ENCODE assay signal across 8 mouse cellular contexts in the genomic region with DNA sequence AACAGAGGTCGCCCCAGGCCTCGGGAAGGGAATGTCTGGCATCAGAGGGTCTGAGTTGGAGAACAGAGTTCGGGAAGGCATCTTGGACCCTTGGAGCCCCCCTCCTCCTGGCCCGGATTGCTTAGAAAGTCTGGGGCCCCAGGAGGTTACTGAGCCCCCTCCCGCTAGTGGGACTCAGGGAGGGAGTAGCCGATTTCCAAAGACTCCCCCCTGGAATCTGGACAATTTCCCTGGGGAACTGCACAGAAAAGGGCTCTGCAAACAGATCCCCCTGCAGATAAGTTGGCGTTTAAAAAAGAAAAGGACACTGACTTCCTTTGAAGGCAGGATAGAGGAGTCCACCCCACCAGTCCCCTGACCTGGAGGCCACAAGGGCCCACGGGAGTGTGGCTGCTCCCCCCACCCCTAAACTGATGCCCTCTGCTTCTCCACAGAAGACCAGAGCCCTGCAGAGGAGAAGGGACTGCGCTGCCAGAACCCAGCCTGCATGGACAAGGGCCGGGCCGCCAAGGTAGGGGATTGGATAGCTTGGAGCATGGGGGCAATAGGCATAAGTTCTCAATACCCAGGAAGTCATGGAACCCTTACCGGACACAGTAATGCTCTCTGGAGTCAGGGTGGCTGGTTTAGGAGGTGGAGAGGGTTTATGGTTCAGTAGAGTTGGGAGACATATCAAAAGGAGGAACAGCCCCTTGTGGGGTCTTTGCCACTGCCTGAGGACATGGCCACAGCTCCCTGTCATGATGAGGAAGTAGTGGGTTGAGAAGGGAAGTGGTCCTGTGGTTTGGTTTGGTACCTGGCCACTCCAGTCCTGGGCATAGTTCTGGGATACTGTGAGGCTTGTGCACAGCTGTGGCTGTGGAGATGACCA. TPM values are rescaled to one million over a fixed set of nuclear protein-coding genes. Genes with fewer than 3 reads are reported as not detected.
A peak's percentile ranks its signal among the peaks of the same experiment; 100 is the strongest.
DNase-seq lines count a peak whose midpoint lies in the region; ATAC-seq and TF ChIP-seq lines count a peak whose summit lies in the region.

No protein-coding gene starts in this region.

- H3K4me3 ChIP-seq in ES-Bruce4 (ENCODE audit: low read depth, low read length), result peak overlapping the region; percentile 76
- peak overlapping the region; percentile 69 for H3K4me3 ChIP-seq in heart, postnatal 0 days (ENCODE audit: low read depth, low read length)

- no peak for TF ChIP-seq EP300 in ES-Bruce4 (IDR thresholded peaks at IDR 0.05; ENCODE audit: insufficient read depth, low read depth, low read length)
- TF ChIP-seq EP300 in heart, postnatal 0 days (IDR thresholded peaks at IDR 0.05; ENCODE audit: low read depth), result no peak

- H3K9ac ChIP-seq in ES-Bruce4 (ENCODE audit: low read depth, poor library complexity, severe bottlenecking), result peak overlapping the region; percentile 94
- H3K9ac ChIP-seq in heart, postnatal 0 days (replicated peaks; ENCODE audit: low read depth, low read length), result peak overlapping the region; percentile 69

- H3K4me1 ChIP-seq in ES-Bruce4 (ENCODE audit: control insufficient read depth, insufficient read depth, low read length), result peaks cover 13% of the 10 kb centered on the region
- peaks cover 18% of the 10 kb centered on the region for H3K4me1 ChIP-seq in heart, postnatal 0 days (ENCODE audit: control insufficient read depth, insufficient read depth)

- 11% methylated on average over 12 of the region's 12 CpGs for WGBS in heart, postnatal 0 days

- peak; percentile 94 for DNase-seq in heart, adult 11 months
- DNase-seq in heart, postnatal 36 days, result no peak
- no peak for DNase-seq in heart, postnatal 0 days (ENCODE audit: low spot score)
- no peak for DNase-seq in c-Kit-positive CD71-positive TER-119-positive erythroid progenitor cells, embryonic 14.5 days (ENCODE audit: low spot score)
- DNase-seq in cerebellum, postnatal 25 days, result no peak
- DNase-seq in layer of hippocampus, postnatal 36 days, result no peak

- H3K27me3 ChIP-seq in ES-Bruce4 (ENCODE audit: control insufficient read depth, insufficient read depth, low read length, poor library complexity, severe bottlenecking), result no peaks in the 10 kb centered on the region
- H3K27me3 ChIP-seq in heart, postnatal 0 days (ENCODE audit: control insufficient read depth, insufficient read depth, low read length), result 0 out of 2 replicates have a peak, but pooled peaks cover 4% of the 10 kb centered on the region

- peak overlapping the region; percentile 88 for H3K4me2 ChIP-seq in heart, postnatal 0 days (ENCODE audit: low read depth, low read length)

- no peaks in the 10 kb centered on the region for H3K36me3 ChIP-seq in ES-Bruce4 (ENCODE audit: control insufficient read depth, insufficient read depth, low read length, poor library complexity, severe bottlenecking)
- H3K36me3 ChIP-seq in heart, postnatal 0 days (replicated peaks; ENCODE audit: control insufficient read depth, insufficient read depth, low read length), result no peaks in the 10 kb centered on the region

- TF ChIP-seq CTCF in ES-Bruce4 (IDR thresholded peaks at IDR 0.05; ENCODE audit: low read depth, low read length), result no peak
- no peak for TF ChIP-seq CTCF in heart, postnatal 0 days (IDR thresholded peaks at IDR 0.05; ENCODE audit: low read depth)

- intact Hi-C loops in heart, postnatal 36 days (cut with DNase I), result no loop called here

- no peaks in the 10 kb centered on the region for H3K9me3 ChIP-seq in ES-Bruce4 (replicated peaks; ENCODE audit: control insufficient read depth, insufficient read depth, low read length, poor library complexity, severe bottlenecking)
- 0 out of 2 replicates have a peak, but pooled peaks cover 3% of the 10 kb centered on the region for H3K9me3 ChIP-seq in heart, postnatal 0 days (replicated peaks; ENCODE audit: control insufficient read depth, low read length)

- no peak for ATAC-seq in heart, postnatal 0 days (ENCODE audit: insufficient read depth, low read depth)
- ATAC-seq in megakaryocyte progenitor cell, adult 5-6 weeks (replicated peaks; ENCODE audit: poor library complexity), result peak; percentile 75

- TF ChIP-seq POLR2A in ES-Bruce4 (IDR thresholded peaks at IDR 0.05; ENCODE audit: insufficient read depth, low read length), result no peak

- H3K27ac ChIP-seq in ES-Bruce4 (ENCODE audit: insufficient read depth, low read length), result no peak overlapping the region
- peak overlapping the region; percentile 51 for H3K27ac ChIP-seq in heart, postnatal 0 days (ENCODE audit: low read depth)

RNA-seq across cellular contexts. Expression of a gene that starts 15.1 kb away (rescaled TPM):
- total RNA-seq in heart, postnatal 36 days (2021), result 10 to 100 TPM; 14.9 to 21.9 TPM
- 17.5 and 20.5 TPM in 2 replicates for polyA plus RNA-seq in ES-Bruce4 (2011; ENCODE audit: insufficient read depth, insufficient read length, low read depth, missing spikeins)
- 16.6 and 18.0 TPM in 2 replicates for total RNA-seq in heart, postnatal 0 days (2014; rRNA removed; ENCODE audit: low replicate concordance)
- 8.8 and 10.6 TPM in 2 replicates for polyA plus RNA-seq in heart, postnatal 0 days (2015; fragmentation: Nextera tagmentation; extraction: Ambion mirVana)
- 0.66 and 1.2 TPM in 2 replicates for total RNA-seq in megakaryocyte progenitor cell, adult 5-6 weeks (2015)
- 1.6 and 2.6 TPM in 2 replicates for total RNA-seq in megakaryocyte progenitor cell, adult 5-6 weeks (2017)
- 100 to 1,000 TPM; 158 to 166 TPM for total RNA-seq in layer of hippocampus, postnatal 36 days (2021)

RNA-seq across cellular contexts. Expression of a gene that starts 28.3 kb away (rescaled TPM):
- 1 to 10 TPM in 1 of 2 experiments, under 1 TPM in 1; 0.81 to 3.2 TPM for total RNA-seq in heart, postnatal 36 days (2021)
- polyA plus RNA-seq in ES-Bruce4 (2011; ENCODE audit: insufficient read depth, insufficient read length, low read depth, missing spikeins), result 1.5 and 2.0 TPM in 2 replicates
- total RNA-seq in heart, postnatal 0 days (2014; rRNA removed; ENCODE audit: low replicate concordance), result 0.89 TPM in 1 of 2 replicates, not detected in the other
- 0.75 and 1.2 TPM in 2 replicates for polyA plus RNA-seq in heart, postnatal 0 days (2015; fragmentation: Nextera tagmentation; extraction: Ambion mirVana)
- 1.5 TPM in 1 of 2 replicates, not detected in the other for total RNA-seq in megakaryocyte progenitor cell, adult 5-6 weeks (2015)
- total RNA-seq in megakaryocyte progenitor cell, adult 5-6 weeks (2017), result 0.10 TPM in 1 of 2 replicates, not detected in the other
- total RNA-seq in layer of hippocampus, postnatal 36 days (2021), result 10 to 100 TPM; 46.5 to 65.3 TPM

RNA-seq across cellular contexts. Expression of a gene that starts 48.3 kb away (rescaled TPM):
- total RNA-seq in heart, postnatal 36 days (2021), result 10 to 100 TPM; 10.1 to 10.5 TPM
- 71.0 and 71.7 TPM in 2 replicates for polyA plus RNA-seq in ES-Bruce4 (2011; ENCODE audit: insufficient read depth, insufficient read length, low read depth, missing spikeins)
- total RNA-seq in heart, postnatal 0 days (2014; rRNA removed; ENCODE audit: low replicate concordance), result 8.0 and 13.9 TPM in 2 replicates
- polyA plus RNA-seq in heart, postnatal 0 days (2015; fragmentation: Nextera tagmentation; extraction: Ambion mirVana), result 7.5 and 7.8 TPM in 2 replicates
- total RNA-seq in megakaryocyte progenitor cell, adult 5-6 weeks (2015), result 26.9 and 28.4 TPM in 2 replicates
- 33.4 and 35.1 TPM in 2 replicates for total RNA-seq in megakaryocyte progenitor cell, adult 5-6 weeks (2017)
- 10 to 100 TPM; 19.7 to 21.3 TPM for total RNA-seq in layer of hippocampus, postnatal 36 days (2021)

RNA-seq across cellular contexts. Expression of a gene that starts 49.1 kb away (rescaled TPM):
- not detected for total RNA-seq in heart, postnatal 36 days (2021)
- 0.38 and 0.55 TPM in 2 replicates for polyA plus RNA-seq in ES-Bruce4 (2011; ENCODE audit: insufficient read depth, insufficient read length, low read depth, missing spikeins)
- not detected in 2 replicates for total RNA-seq in heart, postnatal 0 days (2014; rRNA removed; ENCODE audit: low replicate concordance)
- polyA plus RNA-seq in heart, postnatal 0 days (2015; fragmentation: Nextera tagmentation; extraction: Ambion mirVana), result 0.07 and 0.08 TPM in 2 replicates
- 0.71 and 0.91 TPM in 2 replicates for total RNA-seq in megakaryocyte progenitor cell, adult 5-6 weeks (2015)
- total RNA-seq in megakaryocyte progenitor cell, adult 5-6 weeks (2017), result 1.2 and 3.2 TPM in 2 replicates
- under 1 TPM; 0.33 to 0.62 TPM for total RNA-seq in layer of hippocampus, postnatal 36 days (2021)

RNA-seq across cellular contexts. Expression of a gene that starts 60.0 kb away (rescaled TPM):
- total RNA-seq in heart, postnatal 36 days (2021), result 1 to 10 TPM; 3.5 to 4.4 TPM
- polyA plus RNA-seq in ES-Bruce4 (2011; ENCODE audit: insufficient read depth, insufficient read length, low read depth, missing spikeins), result 13.4 and 13.5 TPM in 2 replicates
- total RNA-seq in heart, postnatal 0 days (2014; rRNA removed; ENCODE audit: low replicate concordance), result 1.7 and 11.3 TPM in 2 replicates
- polyA plus RNA-seq in heart, postnatal 0 days (2015; fragmentation: Nextera tagmentation; extraction: Ambion mirVana), result 6.5 and 9.0 TPM in 2 replicates
- total RNA-seq in megakaryocyte progenitor cell, adult 5-6 weeks (2015), result 7.4 and 10.3 TPM in 2 replicates
- total RNA-seq in megakaryocyte progenitor cell, adult 5-6 weeks (2017), result 4.8 and 6.6 TPM in 2 replicates
- 10 to 100 TPM; 11.7 to 13.7 TPM for total RNA-seq in layer of hippocampus, postnatal 36 days (2021)

Comparison
In these comparisons a context has a peak if more than half of its experiments do, and no peak if none do; other contexts are left out.
1. RNA of a gene that starts 28.3 kb away (total RNA-seq): 46.5 to 65.3 TPM in layer of hippocampus, postnatal 36 days; 0.81 to 3.2 TPM in heart, postnatal 36 days, 0.10 to 1.5 TPM in megakaryocyte progenitor cell, adult 5-6 weeks and 0.89 TPM in heart, postnatal 0 days; every median in the first group is over 10 times any median in the second.